Mouse (Mus musculus) midbrain, embryonic 16.5 days (tissue): Measurements from ENCODE around the gene Itpr1. TPM values are rescaled to one million over a fixed set of nuclear protein-coding genes. Genes with fewer than 3 reads are reported as not detected.
A peak's percentile ranks its signal among the peaks of the same experiment; 100 is the strongest.

Source experiments
- ATAC-seq: fragments of 200-750 bp; cut with Nextera tagmentation; 2 replicates; pipeline ENCODE4 v1.8.0; 2017; ENCODE audit warnings: moderate TSS enrichment
- H3K27ac ChIP-seq: fragments of 300-500 bp; sonication (generic); 2 replicates; pipeline ENCODE4 v1.5.1; 2014; ENCODE audit warnings: mild to moderate bottlenecking, low read length, mixed read lengths
- H3K27me3 ChIP-seq: fragments of 300-500 bp; sonication (generic); 2 replicates; pipeline ENCODE4 v1.6.1; 2014; ENCODE audit warnings: low read depth, low read length, mixed read lengths; ENCODE audit not compliant: control insufficient read depth, insufficient read depth
- H3K36me3 ChIP-seq: fragments of 300-500 bp; sonication (generic); 2 replicates; pipeline ENCODE4 v1.6.1; 2014; ENCODE audit warnings: mild to moderate bottlenecking, low read length, moderate library complexity, mixed read lengths; ENCODE audit not compliant: control insufficient read depth, insufficient read depth
- H3K4me1 ChIP-seq: fragments of 300-500 bp; sonication (generic); 2 replicates; pipeline ENCODE4 v1.6.1; 2014; ENCODE audit warnings: mild to moderate bottlenecking, low read length, mixed read lengths; ENCODE audit not compliant: control insufficient read depth, insufficient read depth
- H3K4me2 ChIP-seq: fragments of 300-500 bp; sonication (generic); 2 replicates; pipeline ENCODE4 v1.6.1; 2014; ENCODE audit warnings: mild to moderate bottlenecking, low read length, mixed read lengths
- H3K4me3 ChIP-seq: fragments of 300-500 bp; sonication (generic); 2 replicates; pipeline ENCODE4 v1.5.1; 2014; ENCODE audit warnings: low read depth, mild to moderate bottlenecking, low read length, moderate library complexity, mixed read lengths
- H3K9ac ChIP-seq: fragments of 300-500 bp; sonication (generic); 2 replicates; pipeline ENCODE4 v1.6.1; 2014; ENCODE audit warnings: low read depth, low read length, mixed read lengths
- H3K9me3 ChIP-seq: fragments of 300-500 bp; sonication (generic); replicated peaks from 2 replicates; pipeline ENCODE4 v1.6.1; 2014; ENCODE audit warnings: mild to moderate bottlenecking, low read length, mixed read lengths; ENCODE audit not compliant: control insufficient read depth, poor library complexity, severe bottlenecking
- WGBS: fragments of 180-500 bp; shearing (Covaris S2); extraction: QIAGEN DNeasy Blood & Tissue Kit; methylation state at CpG from one replicate; pipeline ENCODE4 v1.1.7; 2014; 5-methylcytosine and 5-hydroxymethylcytosine counted together
- polyA plus RNA-seq: library from polyadenylated mRNA; unstranded; fragments of >200 nt; fragmentation: Nextera tagmentation; extraction: Ambion mirVana; gene quantifications from 2 replicates; pipeline ENCODE4 v1.2.1, GENCODE M21; 2015

Gene Itpr1
- polyA plus RNA-seq, 1 experiment from 2014 or later = 4.2 TPM

DNA sequence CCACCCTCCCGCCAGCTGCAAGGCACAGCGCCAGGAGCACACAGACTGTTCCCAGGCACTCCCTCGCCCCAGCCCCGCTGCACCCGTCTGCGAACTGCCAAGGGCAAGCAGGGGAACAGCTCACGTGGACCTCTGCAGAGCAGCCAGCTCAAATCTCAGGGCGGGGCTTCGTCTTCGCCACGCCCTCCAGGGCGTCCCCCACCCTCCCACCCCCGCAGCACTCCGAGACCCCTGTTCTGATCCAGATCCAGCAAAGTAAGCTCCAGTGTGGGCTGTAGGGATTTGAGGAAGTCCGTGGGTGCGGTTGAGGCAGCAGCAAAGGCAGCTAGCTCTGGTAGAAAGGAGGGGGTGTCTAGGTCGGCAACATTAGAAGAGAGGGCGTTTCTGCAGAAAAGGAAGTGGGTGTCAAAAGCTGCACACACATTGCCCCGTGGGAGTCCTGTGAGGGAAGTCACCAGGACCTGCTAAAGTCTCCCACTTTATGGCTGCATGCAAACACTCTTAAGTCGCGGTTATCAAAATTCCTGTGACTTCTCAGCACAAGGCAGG lies 358.2 kb downstream of the Itpr1 start:
- Histone ChIP-seq H3K27ac (no peak overlapping the region; the same call in 1 of the 2 replicates), H3K4me3 (peak overlapping the region; percentile 42), H3K4me1 (peaks cover 7% of the 10 kb centered on the region), H3K9ac (peak overlapping the region; percentile 58), H3K36me3 (no peaks in the 10 kb centered on the region), H3K27me3 (no peaks in the 10 kb centered on the region), H3K9me3 (no peaks in the 10 kb centered on the region), H3K4me2 (peak overlapping the region; percentile 83)
- peak; percentile 92 for ATAC-seq
- WGBS = 1% methylated on average over 21 of the region's 21 CpGs

DNA sequence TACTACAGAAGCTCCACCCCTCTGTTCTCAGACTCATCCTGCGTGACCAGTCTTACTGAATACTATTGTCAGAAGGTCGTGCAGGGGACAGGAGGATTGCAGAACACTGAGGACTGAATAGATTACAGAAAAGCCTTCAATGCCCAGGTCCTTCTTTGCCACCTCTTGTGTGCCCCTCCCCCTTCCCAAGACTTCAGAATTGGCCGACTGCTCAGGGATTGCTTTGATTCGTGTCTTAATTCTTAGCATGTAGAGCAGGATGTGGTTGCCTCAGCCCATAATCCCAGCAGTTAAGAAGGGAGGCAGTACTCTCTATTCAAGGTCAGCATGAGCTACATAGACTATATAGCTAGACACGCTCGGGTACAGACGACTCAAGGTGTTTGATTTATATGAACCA lies 359.8 kb downstream of the Itpr1 start:
- no peak overlapping the region for H3K4me2 ChIP-seq
- H3K4me1 ChIP-seq = peaks cover 7% of the 10 kb centered on the region
- H3K36me3 ChIP-seq = no peaks in the 10 kb centered on the region
- H3K9me3 ChIP-seq = no peaks in the 10 kb centered on the region
- H3K4me3 ChIP-seq = no peak overlapping the region
- 36% methylated on average over 7 of the region's 7 CpGs for WGBS
- ATAC-seq = no peak
- no peak overlapping the region for H3K9ac ChIP-seq
- no peaks in the 10 kb centered on the region for H3K27me3 ChIP-seq
- no peak overlapping the region for H3K27ac ChIP-seq

- Histone ChIP-seq H3K4me3 (no peak overlapping the region), H3K27ac (no peak overlapping the region), H3K36me3 (no peaks in the 10 kb centered on the region), H3K4me2 (no peak overlapping the region), H3K9me3 (no peaks in the 10 kb centered on the region), H3K27me3 (no peaks in the 10 kb centered on the region), H3K9ac (no peak overlapping the region), H3K4me1 (no peaks in the 10 kb centered on the region)
- ATAC-seq = no peak
- WGBS = 90% methylated on average over 6 of the region's 6 CpGs
Measured at GRCm38 (mm10) chr6:108577056-108577455, 364.2 kb downstream of the Itpr1 start.

DNA sequence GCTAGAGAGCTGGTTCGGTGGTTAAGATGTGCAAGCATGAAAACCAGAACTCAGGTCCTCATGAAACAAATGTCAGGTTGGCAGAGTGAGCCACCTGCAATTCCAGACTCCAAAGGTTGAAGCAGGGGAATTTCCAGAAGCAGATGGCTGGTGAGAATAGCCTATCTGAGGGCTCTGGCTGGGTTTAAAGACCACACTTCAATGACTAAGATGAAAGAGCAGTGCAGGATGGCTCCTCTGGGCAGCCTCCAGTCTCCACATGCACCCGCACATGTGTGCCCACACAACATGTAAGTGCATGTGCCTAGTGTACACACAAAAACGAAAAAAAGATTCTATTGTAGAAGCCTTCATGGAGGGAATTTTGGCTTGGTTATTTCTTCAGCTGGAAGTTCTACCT lies 375.5 kb downstream of the Itpr1 start:
- no peak for ATAC-seq
- H3K4me1 ChIP-seq = no peaks in the 10 kb centered on the region
- H3K4me2 ChIP-seq = no peak overlapping the region
- H3K4me3 ChIP-seq = no peak overlapping the region
- 90% methylated on average over 3 of the region's 3 CpGs for WGBS
- no peak overlapping the region for H3K9ac ChIP-seq
- no peak overlapping the region for H3K27ac ChIP-seq
- H3K36me3 ChIP-seq = no peaks in the 10 kb centered on the region
- no peaks in the 10 kb centered on the region for H3K9me3 ChIP-seq
- H3K27me3 ChIP-seq = no peaks in the 10 kb centered on the region

- H3K27ac ChIP-seq = no peak overlapping the region
- H3K4me1 ChIP-seq = no peaks in the 10 kb centered on the region
- H3K9ac ChIP-seq = no peak overlapping the region
- H3K4me3 ChIP-seq = no peak overlapping the region
- ATAC-seq = no peak
- no peaks in the 10 kb centered on the region for H3K9me3 ChIP-seq
- H3K4me2 ChIP-seq = no peak overlapping the region
- WGBS = 63% methylated on average over 8 of the region's 8 CpGs
- H3K27me3 ChIP-seq = no peaks in the 10 kb centered on the region; the same call in 1 of the 2 replicates
- no peaks in the 10 kb centered on the region for H3K36me3 ChIP-seq
Measured at GRCm38 (mm10) chr6:108592227-108592626, 379.3 kb downstream of the Itpr1 start.

GRCm38 (mm10) chr6:108592636-108593035 lies 379.7 kb downstream of the Itpr1 start:
- Histone ChIP-seq H3K9me3 (no peaks in the 10 kb centered on the region), H3K27me3 (no peaks in the 10 kb centered on the region; the same call in 1 of the 2 replicates), H3K27ac (no peak overlapping the region), H3K4me1 (no peaks in the 10 kb centered on the region), H3K4me2 (no peak overlapping the region), H3K9ac (no peak overlapping the region), H3K4me3 (no peak overlapping the region), H3K36me3 (no peaks in the 10 kb centered on the region)
- no peak for ATAC-seq
- WGBS = 68% methylated on average over 6 of the region's 6 CpGs

- WGBS = 81% methylated on average over 5 of the region's 5 CpGs
Measured at GRCm38 (mm10) chr6:108594171-108594841, 381.4 kb downstream of the Itpr1 start.

GRCm38 (mm10) chr6:108598691-108599090 lies 385.8 kb downstream of the Itpr1 start:
- no peaks in the 10 kb centered on the region for H3K4me1 ChIP-seq
- H3K9me3 ChIP-seq = no peaks in the 10 kb centered on the region
- H3K4me2 ChIP-seq = no peak overlapping the region
- no peak overlapping the region for H3K27ac ChIP-seq
- H3K36me3 ChIP-seq = no peaks in the 10 kb centered on the region
- ATAC-seq = no peak
- H3K4me3 ChIP-seq = no peak overlapping the region
- no peak overlapping the region for H3K9ac ChIP-seq
- 84% methylated on average over 4 of the region's 4 CpGs for WGBS
- H3K27me3 ChIP-seq = no peaks in the 10 kb centered on the region; the same call in 1 of the 2 replicates

More at GRCm38 (mm10) chr6:108594171-108594841, 381.4 kb downstream of the Itpr1 start:
- no peak overlapping the region for H3K4me3 ChIP-seq
- no peaks in the 10 kb centered on the region; the same call in 1 of the 2 replicates for H3K27me3 ChIP-seq
- no peaks in the 10 kb centered on the region for H3K9me3 ChIP-seq
- H3K36me3 ChIP-seq = no peaks in the 10 kb centered on the region
- no peak overlapping the region for H3K4me2 ChIP-seq
- no peak overlapping the region for H3K9ac ChIP-seq
- H3K4me1 ChIP-seq = no peaks in the 10 kb centered on the region
- no peak for ATAC-seq
- H3K27ac ChIP-seq = no peak overlapping the region

DNA sequence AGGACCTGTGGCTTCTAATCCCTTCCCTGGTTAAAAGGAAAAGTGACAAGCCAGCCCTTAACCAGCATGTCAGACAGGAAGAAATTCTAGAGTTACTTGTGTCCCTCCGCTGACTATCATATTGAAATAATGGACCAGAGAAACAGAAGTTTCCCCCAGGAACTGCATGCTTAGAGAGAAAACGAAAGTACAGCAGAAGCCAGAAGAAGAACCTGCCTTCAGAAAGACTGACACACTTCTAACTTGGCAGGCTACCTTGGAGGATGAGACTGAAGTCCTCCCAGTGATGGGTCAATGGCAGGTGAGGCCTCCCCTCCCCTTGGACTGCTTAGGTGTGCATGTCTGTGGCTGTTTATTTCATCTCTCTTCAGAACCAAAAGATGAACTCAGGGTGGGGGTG lies 386.4 kb downstream of the Itpr1 start:
- no peak overlapping the region for H3K27ac ChIP-seq
- no peaks in the 10 kb centered on the region for H3K9me3 ChIP-seq
- no peak overlapping the region for H3K4me3 ChIP-seq
- no peaks in the 10 kb centered on the region for H3K36me3 ChIP-seq
- 95% methylated on average over 2 of the region's 2 CpGs for WGBS
- no peak for ATAC-seq
- no peaks in the 10 kb centered on the region; the same call in 1 of the 2 replicates for H3K27me3 ChIP-seq
- no peak overlapping the region for H3K9ac ChIP-seq
- H3K4me1 ChIP-seq = no peaks in the 10 kb centered on the region
- no peak overlapping the region for H3K4me2 ChIP-seq
